Mouse (Mus musculus): ENCODE results near the gene Trim65. TPM values are rescaled to one million over a fixed set of nuclear protein-coding genes. Genes with fewer than 3 reads are reported as not detected.
A peak's percentile ranks its signal among the peaks of the same experiment; 100 is the strongest.

The Trim65 gene
- polyA plus RNA-seq, 1 experiment from 2014 or later, result 2.3 TPM

DNA sequence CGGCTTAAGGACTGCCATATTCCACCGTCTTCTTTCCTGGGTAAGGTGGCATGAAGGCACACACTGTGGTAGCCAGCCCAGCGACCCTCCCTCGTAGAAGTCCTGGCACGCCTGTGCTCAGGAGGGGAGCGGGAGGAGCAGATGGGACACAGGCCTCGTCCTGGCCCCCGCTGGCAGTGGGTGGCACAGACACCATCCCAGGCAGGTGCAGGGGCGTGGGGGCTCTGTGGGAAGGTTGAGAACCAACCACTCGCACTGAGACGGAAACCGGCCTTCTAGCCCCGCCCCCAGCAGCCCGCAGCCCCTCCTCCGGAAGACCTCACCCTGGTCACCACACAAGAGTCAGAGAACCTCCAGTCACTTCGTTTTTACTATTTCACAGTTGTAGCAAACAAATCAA, 52.7 kb downstream of the Trim65 start:
- Histone ChIP-seq H3K9ac (peak overlapping the region; percentile 63), H3K27me3 (no peaks in the 10 kb centered on the region), H3K9me3 (replicated peaks) (no peaks in the 10 kb centered on the region; the same call in 1 of the 2 replicates), H3K4me1 (peaks cover 19% of the 10 kb centered on the region), H3K27ac (peak overlapping the region; percentile 71; the same call in 1 of the 2 replicates), H3K36me3 (peaks cover 41% of the 10 kb centered on the region), H3K4me2 (replicated peaks) (peak overlapping the region; percentile 55), H3K4me3 (peak overlapping the region; percentile 24)
- peak; percentile 47 for ATAC-seq (ENCODE audit: low FRiP score)
- 11% methylated on average over 16 of the region's 16 CpGs for WGBS

- no peak for ATAC-seq (ENCODE audit: low FRiP score)
These were observed 53.3 kb downstream of the Trim65 start, which contains the start of gene Unc13d for GRCm38 (mm10) chr11:116077446-116078204. Unc13d (minus strand) TSS chr11:116077961.

DNA sequence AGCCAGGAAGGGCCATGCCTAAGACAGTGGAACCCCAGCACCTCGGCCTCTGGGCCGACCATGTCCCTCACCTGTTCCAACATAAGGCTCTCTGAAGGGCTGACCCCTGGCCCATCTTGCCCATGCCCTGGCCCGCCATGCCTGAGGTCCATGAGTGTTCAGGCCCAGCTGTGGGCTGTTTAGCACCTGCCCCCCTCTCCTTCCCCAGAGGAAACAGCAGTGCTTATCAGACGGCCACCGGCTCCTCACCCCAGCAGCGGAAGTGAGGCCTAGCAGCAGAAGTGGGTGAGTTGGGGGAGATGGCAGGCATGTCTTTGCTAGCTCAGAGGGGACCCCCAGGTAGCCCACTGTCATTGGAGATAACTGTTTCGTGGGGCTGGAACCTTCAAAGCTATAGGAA, 54.1 kb downstream of the Trim65 start:
- Histone ChIP-seq H3K4me1 (peaks cover 19% of the 10 kb centered on the region), H3K27ac (no peak overlapping the region), H3K9ac (no peak overlapping the region), H3K4me2 (replicated peaks) (no peak overlapping the region), H3K27me3 (no peaks in the 10 kb centered on the region), H3K36me3 (peaks cover 29% of the 10 kb centered on the region), H3K9me3 (replicated peaks) (no peaks in the 10 kb centered on the region; the same call in 1 of the 2 replicates), H3K4me3 (no peak overlapping the region)
- 82% methylated on average over 7 of the region's 7 CpGs for WGBS
- no peak for ATAC-seq (ENCODE audit: low FRiP score)

More at GRCm38 (mm10) chr11:116077446-116078204, 53.3 kb downstream of the Trim65 start, which contains the start of gene Unc13d:
- Histone ChIP-seq H3K36me3 (peaks cover 37% of the 10 kb centered on the region), H3K27ac (peak within 1 kb of the TSS; percentile 71), H3K9ac (peak within 1 kb of the TSS; percentile 63), H3K4me3 (peak within 1 kb of the TSS; percentile 24), H3K27me3 (no peaks in the 10 kb centered on the region), H3K9me3 (replicated peaks) (no peaks in the 10 kb centered on the region; the same call in 1 of the 2 replicates), H3K4me2 (replicated peaks) (peak within 1 kb of the TSS; percentile 55), H3K4me1 (peaks cover 19% of the 10 kb centered on the region)
- 67% methylated on average over 22 of the region's 22 CpGs for WGBS

DNA sequence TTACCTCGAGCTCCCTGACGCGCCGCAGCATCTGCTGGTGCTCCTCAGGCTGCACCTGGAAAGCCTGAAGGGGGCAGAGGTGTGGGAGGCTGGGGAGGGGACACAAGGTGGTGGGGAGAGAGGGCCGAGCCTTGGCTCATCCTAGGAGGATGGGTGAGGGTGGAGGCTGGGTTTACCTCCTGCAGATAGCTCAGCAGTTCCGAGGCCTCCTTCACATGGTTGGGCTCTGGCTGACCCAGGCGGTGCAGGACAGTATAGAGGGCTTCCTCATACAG, 54.7 kb downstream of the Trim65 start:
- H3K36me3 ChIP-seq, result peaks cover 23% of the 10 kb centered on the region
- H3K4me3 ChIP-seq, result no peak overlapping the region
- no peaks in the 10 kb centered on the region for H3K27me3 ChIP-seq
- no peaks in the 10 kb centered on the region; the same call in 1 of the 2 replicates for H3K9me3 ChIP-seq (replicated peaks)
- H3K9ac ChIP-seq, result no peak overlapping the region
- ATAC-seq (ENCODE audit: low FRiP score), result no peak
- no peak overlapping the region for H3K27ac ChIP-seq
- H3K4me2 ChIP-seq (replicated peaks), result no peak overlapping the region
- WGBS, result 63% methylated on average over 7 of the region's 7 CpGs
- H3K4me1 ChIP-seq, result peaks cover 19% of the 10 kb centered on the region

GRCm38 (mm10) chr11:116075539-116076265, 55.2 kb downstream of the Trim65 start:
- no peaks in the 10 kb centered on the region for H3K27me3 ChIP-seq

DNA sequence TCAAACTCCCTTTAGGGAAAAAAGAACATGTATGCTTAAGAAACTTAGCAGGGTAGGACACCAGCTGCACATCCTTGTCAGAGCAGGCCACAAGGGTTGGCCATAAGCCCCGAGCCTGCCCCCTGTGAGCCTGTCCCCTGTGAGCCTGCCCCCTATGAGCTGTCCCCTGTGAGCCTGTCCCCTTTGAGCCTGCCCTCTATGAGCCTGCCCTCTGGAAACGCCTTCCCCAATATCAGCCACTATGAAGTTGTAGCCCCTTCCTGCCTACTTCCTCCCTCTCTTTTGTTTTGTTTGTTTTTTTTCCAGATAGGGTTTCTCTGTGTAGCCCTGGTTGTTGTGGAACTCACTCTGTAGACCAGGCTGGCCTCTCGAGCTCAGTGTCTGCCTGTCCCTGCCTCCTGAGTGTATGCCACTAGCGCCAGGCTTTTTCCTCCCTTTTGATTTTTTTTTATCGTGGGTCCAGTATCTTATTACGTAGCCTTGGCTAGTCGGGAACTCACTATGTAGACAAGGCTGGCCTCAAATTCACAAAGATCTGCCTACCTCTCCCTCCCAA, 56.4 kb downstream of the Trim65 start:
- Histone ChIP-seq H3K27me3 (no peaks in the 10 kb centered on the region), H3K27ac (no peak overlapping the region), H3K4me1 (peaks cover 19% of the 10 kb centered on the region), H3K4me3 (no peak overlapping the region), H3K9me3 (replicated peaks) (no peaks in the 10 kb centered on the region), H3K4me2 (replicated peaks) (no peak overlapping the region), H3K9ac (no peak overlapping the region), H3K36me3 (peaks cover 6% of the 10 kb centered on the region)
- WGBS, result 63% methylated on average over 7 of the region's 7 CpGs
- ATAC-seq (ENCODE audit: low FRiP score), result no peak

More at GRCm38 (mm10) chr11:116075539-116076265, 55.2 kb downstream of the Trim65 start:
- no peak overlapping the region for H3K27ac ChIP-seq
- no peak overlapping the region for H3K9ac ChIP-seq
- ATAC-seq (ENCODE audit: low FRiP score), result no peak
- no peak overlapping the region for H3K4me2 ChIP-seq (replicated peaks)
- 57% methylated on average over 20 of the region's 20 CpGs for WGBS
- peaks cover 19% of the 10 kb centered on the region for H3K4me1 ChIP-seq
- peaks cover 18% of the 10 kb centered on the region for H3K36me3 ChIP-seq
- H3K9me3 ChIP-seq (replicated peaks), result no peaks in the 10 kb centered on the region
- H3K4me3 ChIP-seq, result no peak overlapping the region

DNA sequence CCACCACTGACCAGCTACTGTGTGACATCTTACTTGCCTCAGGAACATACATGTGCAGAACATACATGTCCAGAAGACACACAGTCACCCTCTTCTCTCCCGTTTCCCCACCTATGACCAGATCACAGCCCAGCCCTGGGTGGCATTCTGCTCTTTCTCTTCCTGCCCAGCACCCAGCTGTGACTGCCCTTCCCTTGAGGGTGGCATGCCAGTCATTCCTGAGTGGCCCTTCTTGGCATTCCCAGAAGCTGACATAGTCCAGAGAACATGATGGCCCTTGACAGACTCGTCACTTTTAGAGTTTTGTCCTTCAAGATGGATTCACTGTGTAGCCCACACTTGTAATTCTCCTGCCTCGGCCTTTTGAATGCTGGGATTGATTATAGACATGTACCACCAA, 58.3 kb downstream of the Trim65 start:
- WGBS, result 82% methylated on average over 3 of the region's 3 CpGs

More for the DNA sequence above, 58.3 kb downstream of the Trim65 start:
- H3K4me2 ChIP-seq (replicated peaks), result no peak overlapping the region
- no peak overlapping the region for H3K4me3 ChIP-seq
- no peaks in the 10 kb centered on the region for H3K36me3 ChIP-seq
- H3K27me3 ChIP-seq, result no peaks in the 10 kb centered on the region
- ATAC-seq (ENCODE audit: low FRiP score), result no peak
- no peak overlapping the region for H3K27ac ChIP-seq
- no peak overlapping the region; the same call in 1 of the 2 replicates for H3K9ac ChIP-seq
- H3K9me3 ChIP-seq (replicated peaks), result no peaks in the 10 kb centered on the region
- peaks cover 3% of the 10 kb centered on the region for H3K4me1 ChIP-seq

Other genes with a start within 250 kb of the Trim65 start
- 2.3 and 4.2 TPM in 2 replicates for gene Smim5, start 231.2 kb downstream of the Trim65 start, polyA plus RNA-seq (2016; fragmentation: Nextera tagmentation; extraction: Ambion mirVana)
- gene Smim6, start 219.1 kb downstream of the Trim65 start, polyA plus RNA-seq (2016; fragmentation: Nextera tagmentation; extraction: Ambion mirVana), result 1.3 TPM in 2 replicates
- gene Sap30bp, start 197.8 kb downstream of the Trim65 start, polyA plus RNA-seq (2016; fragmentation: Nextera tagmentation; extraction: Ambion mirVana), result 51.0 and 54.4 TPM in 2 replicates
- 31.8 and 34.7 TPM in 2 replicates for gene Recql5, start 197.7 kb downstream of the Trim65 start, polyA plus RNA-seq (2016; fragmentation: Nextera tagmentation; extraction: Ambion mirVana)
- 1.7 and 2.1 TPM in 2 replicates for gene Itgb4, start 156.4 kb downstream of the Trim65 start, polyA plus RNA-seq (2016; fragmentation: Nextera tagmentation; extraction: Ambion mirVana)
- 109 and 115 TPM in 2 replicates for gene Galk1, start 118.4 kb downstream of the Trim65 start, polyA plus RNA-seq (2016; fragmentation: Nextera tagmentation; extraction: Ambion mirVana)
- 2,216 and 2,474 TPM in 2 replicates for gene H3f3b, start 103.2 kb downstream of the Trim65 start, polyA plus RNA-seq (2016; fragmentation: Nextera tagmentation; extraction: Ambion mirVana)
- 48.8 and 49.1 TPM in 2 replicates for gene Unk, start 100.8 kb downstream of the Trim65 start, polyA plus RNA-seq (2016; fragmentation: Nextera tagmentation; extraction: Ambion mirVana)
- gene Unc13d, start 53.2 kb downstream of the Trim65 start, polyA plus RNA-seq (2016; fragmentation: Nextera tagmentation; extraction: Ambion mirVana), result 1.6 and 1.7 TPM in 2 replicates
- 90.7 and 97.7 TPM in 2 replicates for gene Wbp2, start 44.1 kb downstream of the Trim65 start, polyA plus RNA-seq (2016; fragmentation: Nextera tagmentation; extraction: Ambion mirVana)
- 4.4 and 5.3 TPM in 2 replicates for gene Trim47, start 3.9 kb downstream of the Trim65 start, polyA plus RNA-seq (2016; fragmentation: Nextera tagmentation; extraction: Ambion mirVana)
- gene Mrpl38, start 7.7 kb upstream of the Trim65 start, polyA plus RNA-seq (2016; fragmentation: Nextera tagmentation; extraction: Ambion mirVana), result 72.7 and 77.8 TPM in 2 replicates
- gene Fbf1, start 37.0 kb upstream of the Trim65 start, polyA plus RNA-seq (2016; fragmentation: Nextera tagmentation; extraction: Ambion mirVana), result 80.7 and 80.9 TPM in 2 replicates
- gene Ten1, start 67.7 kb upstream of the Trim65 start, polyA plus RNA-seq (2016; fragmentation: Nextera tagmentation; extraction: Ambion mirVana), result 57.4 and 63.1 TPM in 2 replicates
- 43.8 and 45.9 TPM in 2 replicates for gene Acox1, start 67.9 kb upstream of the Trim65 start, polyA plus RNA-seq (2016; fragmentation: Nextera tagmentation; extraction: Ambion mirVana)
- 1.0 and 1.3 TPM in 2 replicates for gene Evpl, start 106.9 kb upstream of the Trim65 start, polyA plus RNA-seq (2016; fragmentation: Nextera tagmentation; extraction: Ambion mirVana)
- 85.2 and 88.0 TPM in 2 replicates for gene Srp68, start 143.1 kb upstream of the Trim65 start, polyA plus RNA-seq (2016; fragmentation: Nextera tagmentation; extraction: Ambion mirVana)
- 0.53 and 0.56 TPM in 2 replicates for gene Galr2, start 149.8 kb upstream of the Trim65 start, polyA plus RNA-seq (2016; fragmentation: Nextera tagmentation; extraction: Ambion mirVana)
- gene Exoc7, start 176.1 kb upstream of the Trim65 start, polyA plus RNA-seq (2016; fragmentation: Nextera tagmentation; extraction: Ambion mirVana), result 82.8 and 89.1 TPM in 2 replicates
- 27.2 and 28.2 TPM in 2 replicates for gene Foxj1, start 204.3 kb upstream of the Trim65 start, polyA plus RNA-seq (2016; fragmentation: Nextera tagmentation; extraction: Ambion mirVana)

Measured in hindbrain, embryonic 12.5 days (tissue).